Comparison of ENCODE assay signal across 9 mouse cellular contexts in the genomic region with DNA sequence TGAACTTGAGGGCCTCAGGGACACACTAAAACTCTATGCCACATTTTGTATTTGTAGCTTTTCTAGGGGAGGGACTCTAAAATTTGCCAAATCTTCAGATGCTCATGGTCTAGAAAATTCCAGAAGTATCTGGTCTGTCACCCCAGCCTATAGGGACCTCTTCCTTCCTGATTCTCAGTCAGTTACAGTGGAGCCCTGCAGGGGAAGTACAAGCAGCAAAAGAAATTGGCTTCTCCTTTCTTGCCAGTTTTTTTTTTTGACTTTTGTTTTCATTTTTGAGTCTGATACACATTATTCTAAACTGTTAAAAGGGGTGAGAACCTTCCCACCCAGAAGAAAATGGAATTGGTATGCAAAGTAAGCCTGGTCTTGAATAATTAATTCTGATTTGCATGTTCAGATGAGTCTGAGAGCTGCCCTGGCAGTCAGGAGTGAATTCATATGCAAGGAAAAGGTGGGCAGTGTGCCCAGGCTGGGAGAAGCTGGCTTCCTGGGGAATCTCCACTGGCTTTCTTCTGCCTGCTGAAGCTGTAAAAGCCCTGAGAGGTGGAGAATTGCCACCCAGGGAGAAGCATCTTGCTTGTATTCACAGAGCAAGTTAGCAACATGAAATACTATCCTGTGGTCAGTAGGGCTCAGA.
DNase-seq lines count a peak whose midpoint lies in the region; ATAC-seq lines count a peak whose summit lies in the region.
"Had no signal": no experiment of that assay in that cellular context is flagged by ENCODE, and none has a peak within 500 bp of the region (broad histone marks: within the 10 kb centered on the region; RNA-seq: fewer than 3 reads in every experiment).

No protein-coding gene starts in this region.

- no peak for ATAC-seq in cerebellum, adult (ENCODE audit: insufficient number of reproducible peaks, low FRiP score, low TSS enrichment)
- ATAC-seq in midbrain, embryonic 13.5 days: peak; percentile 64

- peaks cover 19% of the 10 kb centered on the region for H3K4me1 ChIP-seq in midbrain, embryonic 13.5 days (replicated peaks)
- H3K4me1 ChIP-seq in midbrain, embryonic 10.5 days: peaks cover 5% of the 10 kb centered on the region; the same call in 1 of the 2 replicates

- peak; percentile 24 for DNase-seq in cerebellum, adult 11-12 months
- no peak for DNase-seq in midbrain, embryonic 10.5 days (ENCODE audit: low spot score)
- peak; percentile 32 to 37 for DNase-seq in layer of hippocampus, postnatal 36 days
- peak; percentile 26 for DNase-seq in right cerebral cortex, postnatal 25 days
- DNase-seq in embryo, embryonic 10.5 days (ENCODE audit: low spot score): no peak
- DNase-seq in kidney, adult 9 months: no peak

- H3K27ac ChIP-seq in midbrain, embryonic 13.5 days: peak overlapping the region; percentile 58
- H3K27ac ChIP-seq in midbrain, embryonic 10.5 days (replicated peaks): no peak overlapping the region
- H3K27ac ChIP-seq: limb, embryonic 13.5 days had no signal

- no peak overlapping the region for H3K9ac ChIP-seq in midbrain, embryonic 13.5 days (replicated peaks)
- H3K9ac ChIP-seq: limb, embryonic 13.5 days had no signal

- H3K9me3 ChIP-seq in midbrain, embryonic 13.5 days: no peaks in the 10 kb centered on the region
- H3K9me3 ChIP-seq in midbrain, embryonic 10.5 days (replicated peaks): no peaks in the 10 kb centered on the region
- H3K9me3 ChIP-seq: limb, embryonic 13.5 days had no signal

- no peak overlapping the region for H3K4me2 ChIP-seq in midbrain, embryonic 13.5 days (replicated peaks)
- H3K4me2 ChIP-seq: limb, embryonic 13.5 days had no signal

- no peaks in the 10 kb centered on the region for H3K27me3 ChIP-seq in midbrain, embryonic 13.5 days
- no peaks in the 10 kb centered on the region for H3K27me3 ChIP-seq in midbrain, embryonic 10.5 days (ENCODE audit: low read depth, poor library complexity, severe bottlenecking)
- H3K27me3 ChIP-seq: limb, embryonic 13.5 days had no signal

- H3K36me3 ChIP-seq in midbrain, embryonic 13.5 days: no peaks in the 10 kb centered on the region
- H3K36me3 ChIP-seq in midbrain, embryonic 10.5 days: no peaks in the 10 kb centered on the region
- H3K36me3 ChIP-seq: limb, embryonic 13.5 days had no signal

- H3K4me3 ChIP-seq in midbrain, embryonic 13.5 days (replicated peaks): no peak overlapping the region
- H3K4me3 ChIP-seq in midbrain, embryonic 10.5 days: no peak overlapping the region
- H3K4me3 ChIP-seq: limb, embryonic 13.5 days had no signal

Comparison
In these comparisons a context has a peak if more than half of its experiments do, and no peak if none do; other contexts are left out.
1. DNase-seq: peak in cerebellum, adult 11-12 months (single experiment), layer of hippocampus, postnatal 36 days (2 of 2) and right cerebral cortex, postnatal 25 days (single experiment); none in midbrain, embryonic 10.5 days (single experiment), embryo, embryonic 10.5 days (single experiment) and kidney, adult 9 months (single experiment).